Mouse (Mus musculus): ENCODE measurements at regions not wholly inside any gene's neighbourhood (a gene's known extent, or its start where the extent isn't known, plus 50 kb on each side); places are given as distances from the start of the nearest gene placed in this dataset.
A peak's percentile ranks its signal among the peaks of the same experiment; 100 is the strongest.

GRCm38 (mm10) chr6:31995977-31996376 lies 54.1 kb upstream of the 1700012A03Rik start:
- 87% methylated on average over 7 of the region's 7 CpGs for WGBS
- no peaks in the 10 kb centered on the region for H3K27me3 ChIP-seq
- no peaks in the 10 kb centered on the region for H3K4me1 ChIP-seq
- H3K36me3 ChIP-seq = no peaks in the 10 kb centered on the region
- no peak overlapping the region for H3K27ac ChIP-seq
- no peaks in the 10 kb centered on the region for H3K9me3 ChIP-seq (replicated peaks)
- no peak overlapping the region for H3K4me2 ChIP-seq (replicated peaks)
- no peak for ATAC-seq (ENCODE audit: low FRiP score)
- no peak overlapping the region for H3K4me3 ChIP-seq
- H3K9ac ChIP-seq = no peak overlapping the region

DNA sequence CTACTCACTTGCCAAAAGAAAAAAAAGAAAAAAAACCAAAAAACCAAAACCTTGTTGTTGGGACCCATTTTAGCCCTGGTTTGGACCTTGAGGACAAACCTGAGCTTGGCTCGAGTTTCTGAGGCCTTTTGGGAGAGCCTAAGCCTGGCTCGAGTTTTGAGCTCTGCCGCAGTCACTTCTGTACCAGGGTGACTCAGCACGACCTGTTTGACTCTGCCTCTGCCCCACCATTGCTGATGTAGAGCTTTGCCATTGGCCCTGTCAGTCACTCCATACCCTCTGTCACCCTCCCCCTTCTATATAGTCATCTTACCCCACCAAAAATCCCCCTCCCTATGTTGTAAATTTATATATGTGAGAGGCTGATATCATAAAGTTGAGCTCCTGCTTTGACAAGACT lies 54.8 kb upstream of the 1700012A03Rik start:
- 78% methylated on average over 4 of the region's 4 CpGs for WGBS
- H3K4me1 ChIP-seq = no peaks in the 10 kb centered on the region
- H3K4me3 ChIP-seq = no peak overlapping the region
- no peaks in the 10 kb centered on the region for H3K27me3 ChIP-seq
- H3K4me2 ChIP-seq (replicated peaks) = no peak overlapping the region
- H3K9me3 ChIP-seq (replicated peaks) = no peaks in the 10 kb centered on the region
- H3K9ac ChIP-seq = no peak overlapping the region
- H3K36me3 ChIP-seq = no peaks in the 10 kb centered on the region
- no peak for ATAC-seq (ENCODE audit: low FRiP score)
- no peak overlapping the region for H3K27ac ChIP-seq

GRCm38 (mm10) chr6:31985698-31986097 lies 64.3 kb upstream of the 1700012A03Rik start:
- Histone ChIP-seq H3K4me3 (no peak overlapping the region), H3K9me3 (replicated peaks) (no peaks in the 10 kb centered on the region), H3K36me3 (no peaks in the 10 kb centered on the region), H3K27ac (no peak overlapping the region), H3K9ac (no peak overlapping the region), H3K27me3 (no peaks in the 10 kb centered on the region), H3K4me1 (no peaks in the 10 kb centered on the region), H3K4me2 (replicated peaks) (no peak overlapping the region)
- 64% methylated on average over 3 of the region's 3 CpGs for WGBS
- ATAC-seq (ENCODE audit: low FRiP score) = no peak

- Histone ChIP-seq H3K4me3 (no peak overlapping the region), H3K27me3 (no peaks in the 10 kb centered on the region), H3K27ac (no peak overlapping the region), H3K4me2 (replicated peaks) (no peak overlapping the region), H3K9ac (no peak overlapping the region), H3K9me3 (replicated peaks) (no peaks in the 10 kb centered on the region), H3K4me1 (no peaks in the 10 kb centered on the region), H3K36me3 (no peaks in the 10 kb centered on the region)
- no peak for ATAC-seq (ENCODE audit: low FRiP score)
- WGBS = 95% methylated on average over 6 of the region's 6 CpGs
Observed at GRCm38 (mm10) chr6:31976705-31977104, 73.3 kb upstream of the 1700012A03Rik start.

- ATAC-seq (ENCODE audit: low FRiP score) = peak; percentile 69; the same call in 1 of the 2 replicates
Observed at GRCm38 (mm10) chr6:31948063-31948481, 102.0 kb upstream of the 1700012A03Rik start.

GRCm38 (mm10) chr6:31946572-31946971 lies 103.5 kb upstream of the 1700012A03Rik start:
- Histone ChIP-seq H3K36me3 (no peaks in the 10 kb centered on the region), H3K27me3 (no peaks in the 10 kb centered on the region), H3K4me1 (peaks cover 12% of the 10 kb centered on the region), H3K27ac (no peak overlapping the region), H3K9ac (no peak overlapping the region), H3K9me3 (replicated peaks) (no peaks in the 10 kb centered on the region), H3K4me2 (replicated peaks) (no peak overlapping the region), H3K4me3 (no peak overlapping the region)
- 87% methylated on average over 5 of the region's 5 CpGs for WGBS
- no peak for ATAC-seq (ENCODE audit: low FRiP score)

More at GRCm38 (mm10) chr6:31948063-31948481, 102.0 kb upstream of the 1700012A03Rik start:
- Histone ChIP-seq H3K4me1 (peaks cover 12% of the 10 kb centered on the region), H3K27me3 (no peaks in the 10 kb centered on the region), H3K4me3 (no peak overlapping the region), H3K9me3 (replicated peaks) (no peaks in the 10 kb centered on the region), H3K4me2 (replicated peaks) (no peak overlapping the region), H3K36me3 (no peaks in the 10 kb centered on the region), H3K27ac (no peak overlapping the region), H3K9ac (no peak overlapping the region)
- WGBS = 22% methylated on average over 4 of the region's 4 CpGs

DNA sequence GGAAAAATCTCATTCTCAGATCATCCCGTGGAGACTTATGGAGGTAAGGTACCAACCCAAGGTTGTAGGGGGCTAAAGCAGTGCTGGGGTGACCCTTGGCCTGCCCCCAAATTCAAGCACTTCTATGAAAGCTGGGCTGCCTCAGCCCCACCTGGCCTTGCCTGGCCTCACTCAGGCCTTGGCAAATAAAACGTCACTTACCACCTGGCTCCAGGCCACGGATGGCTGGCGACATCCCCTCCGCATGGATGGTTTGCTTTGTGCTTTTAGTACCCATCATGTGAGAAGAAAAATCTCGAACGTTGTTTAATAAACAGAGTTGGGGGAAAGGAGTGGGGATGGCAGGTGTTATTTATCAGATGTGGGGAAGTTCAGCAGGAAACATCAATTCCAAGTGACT lies 104.7 kb upstream of the 1700012A03Rik start:
- no peak for ATAC-seq (ENCODE audit: low FRiP score)
- 73% methylated on average over 7 of the region's 7 CpGs for WGBS
- Histone ChIP-seq H3K9ac (no peak overlapping the region), H3K4me2 (replicated peaks) (no peak overlapping the region), H3K27ac (no peak overlapping the region), H3K36me3 (no peaks in the 10 kb centered on the region), H3K4me3 (no peak overlapping the region), H3K27me3 (no peaks in the 10 kb centered on the region), H3K9me3 (replicated peaks) (no peaks in the 10 kb centered on the region), H3K4me1 (peaks cover 12% of the 10 kb centered on the region)

DNA sequence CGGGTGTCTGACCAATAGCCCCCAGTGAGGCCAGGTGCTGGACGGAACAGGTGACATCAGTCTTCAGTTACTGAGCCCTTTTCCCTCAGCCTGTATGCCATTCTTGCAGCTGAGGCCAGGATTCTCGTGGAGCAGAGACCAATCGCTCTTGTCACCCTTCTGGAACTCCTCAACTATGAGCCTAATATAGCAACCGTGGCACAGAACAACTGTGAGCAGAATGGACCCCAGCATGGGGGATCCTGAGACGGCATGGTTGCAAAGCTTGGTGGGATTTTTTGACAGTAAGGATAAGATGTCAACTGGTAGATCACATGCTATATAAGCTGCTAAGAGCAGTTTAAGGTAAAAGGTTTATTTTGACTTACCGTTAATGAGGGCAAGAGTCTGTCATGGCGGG lies 105.5 kb upstream of the 1700012A03Rik start:
- Histone ChIP-seq H3K9ac (no peak overlapping the region), H3K27me3 (no peaks in the 10 kb centered on the region), H3K4me3 (no peak overlapping the region), H3K36me3 (no peaks in the 10 kb centered on the region), H3K9me3 (replicated peaks) (no peaks in the 10 kb centered on the region), H3K4me2 (replicated peaks) (no peak overlapping the region), H3K4me1 (peaks cover 12% of the 10 kb centered on the region), H3K27ac (no peak overlapping the region)
- 87% methylated on average over 8 of the region's 8 CpGs for WGBS
- no peak for ATAC-seq (ENCODE audit: low FRiP score)

DNA sequence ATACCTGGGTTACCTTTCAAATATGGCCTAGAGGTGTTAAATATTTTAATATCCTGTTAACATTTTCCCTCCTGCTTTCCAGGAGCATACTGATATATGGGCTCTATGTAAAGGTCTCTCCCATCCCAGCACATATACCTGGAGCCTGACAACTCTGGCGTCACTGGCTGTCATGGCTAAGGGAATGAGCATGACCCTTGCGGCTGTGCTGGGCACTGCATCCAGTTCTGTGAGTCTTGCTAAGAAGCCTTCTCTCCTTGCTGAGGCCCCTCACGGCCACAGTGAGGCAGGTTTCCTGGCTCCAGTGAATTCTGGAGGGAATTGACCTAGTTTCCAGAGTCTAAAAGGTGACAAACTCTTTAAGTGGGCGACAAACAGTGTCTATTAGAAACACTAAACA lies 107.3 kb upstream of the 1700012A03Rik start:
- H3K4me3 ChIP-seq = no peak overlapping the region

GRCm38 (mm10) chr6:31938216-31938814 lies 111.7 kb upstream of the 1700012A03Rik start:
- peak overlapping the region; percentile 34 for H3K4me3 ChIP-seq
- peak; percentile 71 for ATAC-seq (ENCODE audit: low FRiP score)
- H3K27ac ChIP-seq = 0 out of 2 replicates have a peak overlapping the region, but pooled peaks have one; percentile 37
- no peaks in the 10 kb centered on the region for H3K36me3 ChIP-seq
- H3K9ac ChIP-seq = peak overlapping the region; percentile 39; the same call in 1 of the 2 replicates
- 0 out of 2 replicates have a peak, but pooled peaks cover 3% of the 10 kb centered on the region for H3K27me3 ChIP-seq
- H3K4me2 ChIP-seq (replicated peaks) = peak overlapping the region; percentile 66
- H3K9me3 ChIP-seq (replicated peaks) = no peaks in the 10 kb centered on the region
- WGBS = 6% methylated on average over 20 of the region's 20 CpGs
- peaks cover 15% of the 10 kb centered on the region for H3K4me1 ChIP-seq

More for the DNA sequence above, 107.3 kb upstream of the 1700012A03Rik start:
- H3K9ac ChIP-seq = no peak overlapping the region
- H3K27me3 ChIP-seq = no peaks in the 10 kb centered on the region
- no peak for ATAC-seq (ENCODE audit: low FRiP score)
- H3K36me3 ChIP-seq = no peaks in the 10 kb centered on the region
- peaks cover 9% of the 10 kb centered on the region for H3K4me1 ChIP-seq
- no peak overlapping the region for H3K27ac ChIP-seq
- H3K9me3 ChIP-seq (replicated peaks) = no peaks in the 10 kb centered on the region
- 57% methylated on average over 4 of the region's 4 CpGs for WGBS
- H3K4me2 ChIP-seq (replicated peaks) = no peak overlapping the region

DNA sequence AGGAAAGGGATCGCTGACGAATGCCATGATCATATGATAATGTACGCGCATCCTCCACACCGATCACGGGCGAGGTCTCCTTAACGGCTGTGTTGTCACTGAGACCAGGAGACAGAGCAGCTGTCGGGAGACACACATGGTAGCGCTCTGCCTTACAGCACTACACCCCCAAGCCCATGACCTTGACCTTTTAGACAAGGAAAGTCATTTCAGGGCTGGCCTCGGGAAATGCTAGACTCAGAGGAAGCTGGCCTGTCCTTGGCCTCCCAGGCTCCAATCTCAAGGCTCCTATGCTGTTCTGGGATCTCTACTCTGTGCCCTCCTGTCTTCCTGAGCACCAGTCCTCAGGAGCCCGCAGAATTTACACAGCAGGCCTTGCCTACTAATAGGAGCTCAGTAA lies 112.9 kb upstream of the 1700012A03Rik start:
- H3K27ac ChIP-seq = no peak overlapping the region

GRCm38 (mm10) chr6:31934826-31935225 lies 115.2 kb upstream of the 1700012A03Rik start:
- 91% methylated on average over 10 of the region's 10 CpGs for WGBS
- H3K4me2 ChIP-seq (replicated peaks) = no peak overlapping the region
- H3K36me3 ChIP-seq = no peaks in the 10 kb centered on the region
- H3K27ac ChIP-seq = no peak overlapping the region
- no peak overlapping the region for H3K9ac ChIP-seq
- H3K4me1 ChIP-seq = peaks cover 18% of the 10 kb centered on the region
- no peak for ATAC-seq (ENCODE audit: low FRiP score)
- 0 out of 2 replicates have a peak, but pooled peaks cover 3% of the 10 kb centered on the region for H3K27me3 ChIP-seq
- H3K4me3 ChIP-seq = no peak overlapping the region
- no peaks in the 10 kb centered on the region for H3K9me3 ChIP-seq (replicated peaks)

More for the DNA sequence above, 112.9 kb upstream of the 1700012A03Rik start:
- H3K9me3 ChIP-seq (replicated peaks) = no peaks in the 10 kb centered on the region
- peaks cover 18% of the 10 kb centered on the region for H3K4me1 ChIP-seq
- H3K36me3 ChIP-seq = no peaks in the 10 kb centered on the region
- no peak overlapping the region for H3K9ac ChIP-seq
- no peak overlapping the region for H3K4me2 ChIP-seq (replicated peaks)
- H3K4me3 ChIP-seq = no peak overlapping the region
- 75% methylated on average over 12 of the region's 12 CpGs for WGBS
- ATAC-seq (ENCODE audit: low FRiP score) = no peak
- H3K27me3 ChIP-seq = 0 out of 2 replicates have a peak, but pooled peaks cover 3% of the 10 kb centered on the region

- no peak for ATAC-seq (ENCODE audit: low FRiP score)
- no peak overlapping the region for H3K9ac ChIP-seq
- WGBS = 76% methylated on average over 8 of the region's 8 CpGs
- no peaks in the 10 kb centered on the region for H3K36me3 ChIP-seq
- 0 out of 2 replicates have a peak, but pooled peaks cover 3% of the 10 kb centered on the region for H3K27me3 ChIP-seq
- peaks cover 18% of the 10 kb centered on the region for H3K4me1 ChIP-seq
- H3K4me3 ChIP-seq = no peak overlapping the region
- no peak overlapping the region for H3K4me2 ChIP-seq (replicated peaks)
- H3K9me3 ChIP-seq (replicated peaks) = no peaks in the 10 kb centered on the region
- no peak overlapping the region for H3K27ac ChIP-seq
Observed at GRCm38 (mm10) chr6:31933956-31934355, 116.1 kb upstream of the 1700012A03Rik start.
